Mouse (Mus musculus) heart, postnatal 4 days (tissue): ENCODE results near the gene Lyve1. TPM values are rescaled to one million over a fixed set of nuclear protein-coding genes. Genes with fewer than 3 reads are reported as not detected.
A peak's percentile ranks its signal among the peaks of the same experiment; 100 is the strongest.

ENCODE experiments used
- DNase-seq: peaks from one replicate; pipeline ENCODE4 v3.0.0; 2021
- microRNA-seq, 2 experiments: library from miRNA; unstranded; fragments of <30 nt; microRNA quantifications; one replicate each; pipeline ENCODE4 v1.2.0; 2021 to 2022
- total RNA-seq, 2 experiments: library from RNA; stranded (reverse); gene quantifications; 2 replicates each; pipeline ENCODE4 v1.2.3; 2021

Lyve1 gene
- total RNA-seq, 2 experiments from 2014 or later: 9.0 to 10.2 TPM

DNA sequence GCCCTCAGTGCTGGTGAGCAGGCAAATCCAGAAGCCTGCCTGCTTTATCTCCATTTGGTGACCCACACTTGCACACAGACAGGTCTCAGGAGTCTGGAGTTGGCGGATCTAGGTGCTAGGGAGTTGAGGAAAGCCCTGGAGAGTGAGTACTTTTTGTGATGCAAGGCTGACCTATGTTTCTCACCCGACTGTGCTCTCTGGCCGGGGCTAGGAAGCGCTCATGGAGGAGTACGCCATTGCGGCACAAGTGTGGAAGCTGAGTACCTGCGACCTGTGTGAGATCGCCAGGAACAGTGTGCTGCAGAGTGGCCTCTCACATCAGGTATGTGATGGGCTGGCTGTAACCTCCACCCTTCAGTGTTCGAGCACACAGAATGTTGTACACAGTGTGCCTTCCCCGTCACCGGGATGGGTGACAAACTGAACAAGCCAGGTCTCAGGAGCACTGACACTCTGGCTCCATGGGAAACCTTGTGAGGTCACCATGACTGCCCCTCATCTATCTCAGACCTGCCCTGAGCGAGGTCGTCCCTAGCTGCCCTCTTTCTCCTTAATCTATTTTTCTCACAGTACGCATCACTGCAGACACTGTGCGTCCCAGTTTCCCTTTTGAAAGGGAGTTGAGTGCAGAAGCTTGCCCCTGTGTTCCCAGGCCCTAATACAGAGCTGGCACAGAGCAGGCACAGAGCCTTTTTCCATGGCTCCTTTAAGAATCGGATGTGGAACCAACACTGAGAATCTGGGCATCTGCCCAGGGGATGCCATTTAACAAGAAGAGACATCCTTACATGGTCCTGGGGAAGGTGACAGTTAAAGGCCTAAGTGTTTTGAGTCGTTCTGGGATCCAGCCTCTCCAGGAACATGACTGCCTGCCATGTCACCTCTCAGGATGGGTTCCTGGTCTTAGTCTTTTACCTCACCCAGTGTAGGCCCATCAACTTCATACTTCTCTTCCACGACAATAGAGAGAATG is 53.2 kb downstream of the Lyve1 start:
- DNase-seq: no peak

DNA sequence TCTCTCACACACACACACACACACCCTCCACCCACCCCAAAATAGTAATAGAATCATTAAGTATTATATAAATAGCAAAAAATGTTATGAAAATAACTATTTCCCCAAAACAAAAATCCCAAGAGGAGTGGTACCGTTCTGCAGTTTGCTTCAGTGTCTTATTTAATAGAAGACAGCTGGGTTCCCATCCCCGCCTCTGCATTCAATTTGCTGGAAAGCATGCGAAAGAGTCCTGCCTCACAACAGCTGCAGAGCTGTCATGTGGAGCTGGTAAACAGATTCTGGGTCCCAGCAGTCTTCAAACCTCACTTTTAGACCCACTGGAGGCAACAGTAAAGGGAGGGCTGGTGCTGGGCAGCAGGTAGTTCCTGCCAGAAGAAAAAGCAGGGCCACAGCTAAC is 54.1 kb downstream of the Lyve1 start:
- no peak for DNase-seq

DNA sequence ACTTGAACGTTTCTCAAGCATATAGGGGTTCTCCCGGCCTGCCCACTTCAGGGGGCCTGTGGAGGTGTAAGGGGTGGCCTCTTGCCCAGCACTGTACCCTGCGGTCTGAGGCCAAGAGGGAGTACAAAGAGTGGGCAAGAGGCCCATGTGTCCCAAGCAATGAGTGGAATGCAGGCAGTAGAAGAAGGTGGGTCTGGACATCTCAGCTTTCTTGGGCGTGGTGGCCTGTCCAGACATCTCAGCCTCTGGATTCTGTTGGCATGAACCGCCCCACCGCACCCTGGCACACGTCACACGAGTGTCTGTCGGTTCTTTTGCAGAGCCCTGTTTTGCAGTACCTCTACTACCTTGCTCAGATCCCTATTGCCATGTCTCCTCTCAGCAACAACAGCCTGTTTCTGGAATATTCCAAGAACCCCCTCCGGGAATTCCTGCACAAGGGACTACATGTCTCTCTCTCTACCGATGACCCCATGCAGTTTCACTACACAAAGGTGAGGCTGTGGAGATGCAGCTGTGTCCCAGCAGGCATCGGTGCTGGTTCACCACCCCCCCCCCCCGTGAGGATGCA is 55.5 kb downstream of the Lyve1 start:
- DNase-seq: no peak

DNA sequence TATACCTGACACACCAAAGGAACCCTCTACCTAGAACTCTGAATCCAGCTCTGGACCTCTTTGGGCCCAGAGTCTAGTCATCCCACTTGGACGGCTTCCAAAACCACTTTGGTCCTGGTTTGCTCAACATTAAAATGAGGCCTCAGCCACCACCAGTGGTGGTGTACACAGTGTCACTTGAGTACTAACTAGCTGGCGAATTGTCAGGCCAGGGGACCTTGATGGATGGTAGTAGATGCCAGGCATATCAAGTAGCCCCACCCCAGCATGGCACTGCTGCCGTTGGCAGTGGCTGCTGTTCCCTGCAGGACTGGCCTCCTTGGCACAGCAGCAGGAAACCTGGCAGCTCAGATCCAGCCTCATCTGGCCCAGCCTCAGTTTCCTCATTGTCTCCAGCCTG is 58.8 kb downstream of the Lyve1 start:
- peak; percentile 47 for DNase-seq

DNA sequence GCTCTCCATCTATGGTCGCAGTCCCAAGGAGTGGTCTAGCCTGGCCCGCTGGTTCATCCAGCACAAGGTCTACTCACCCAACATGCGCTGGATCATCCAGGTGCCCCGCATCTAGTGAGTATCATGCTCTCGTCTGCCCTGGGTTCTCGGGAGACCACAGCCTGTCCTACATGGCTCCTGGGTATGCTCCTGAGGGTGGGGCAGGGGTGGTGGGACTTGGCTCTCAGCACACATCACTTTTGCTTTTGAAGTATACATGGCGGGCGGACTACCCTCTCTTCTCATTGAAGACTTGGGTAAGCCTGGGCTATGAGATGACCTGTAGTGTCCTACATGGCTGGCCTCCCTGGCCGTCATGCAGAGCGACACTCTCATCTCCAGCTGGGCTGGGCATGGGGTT is 59.9 kb downstream of the Lyve1 start:
- no peak for DNase-seq

DNA sequence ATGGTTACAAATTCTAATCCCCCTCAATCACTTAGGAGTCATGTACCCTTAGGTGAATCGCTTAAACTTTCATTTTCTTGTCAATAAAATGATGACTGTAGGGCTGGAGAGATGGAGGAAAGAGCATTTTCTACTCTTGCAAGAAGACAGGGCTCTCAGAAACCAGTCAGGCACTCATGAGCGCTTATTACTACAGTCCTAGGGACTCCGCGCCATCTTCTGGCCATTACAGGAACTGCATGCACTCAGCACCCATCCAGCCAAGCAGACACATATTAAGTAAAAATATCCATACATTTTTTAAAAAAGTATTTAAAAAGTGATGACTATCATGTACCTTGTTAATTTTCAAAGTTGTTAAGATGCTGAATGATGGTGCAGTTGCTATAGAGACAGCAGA is 62.0 kb downstream of the Lyve1 start:
- peak; percentile 89 for DNase-seq

Small RNA genes within 50 kb of the gene (microRNA-seq; reads per million reads assigned to microRNA genes)
- 0 reads per million in 2 experiments for gene Gm47282

Other genes with a start within 250 kb of the Lyve1 start
- 10 to 100 TPM; 68.4 to 70.1 TPM for gene Sbf2, start 248.3 kb downstream of the Lyve1 start, total RNA-seq
- gene Adm, start 235.6 kb downstream of the Lyve1 start, total RNA-seq: 10 to 100 TPM; 17.1 to 18.2 TPM
- gene Ampd3, start 95.0 kb downstream of the Lyve1 start, total RNA-seq: 10 to 100 TPM; 23.8 to 30.3 TPM
- gene Rnf141, start 18.8 kb downstream of the Lyve1 start, total RNA-seq: 10 to 100 TPM; 51.9 to 57.6 TPM
- gene Mrvi1, start 119.2 kb upstream of the Lyve1 start, total RNA-seq: 10 to 100 TPM; 10.4 to 13.2 TPM
- gene Ctr9, start 165.7 kb upstream of the Lyve1 start, total RNA-seq: 10 to 100 TPM; 29.1 to 32.2 TPM
- 1,000 to 10,000 TPM in 1 of 2 experiments, 100 to 1,000 TPM in 1; 990 to 1,046 TPM for gene Eif4g2, start 219.8 kb upstream of the Lyve1 start, total RNA-seq